Mouse (Mus musculus): ENCODE data around the gene Igf2bp2. TPM values are rescaled to one million over a fixed set of nuclear protein-coding genes. Genes with fewer than 3 reads are reported as not detected.
A peak's percentile ranks its signal among the peaks of the same experiment; 100 is the strongest.

The Igf2bp2 gene
- polyA plus RNA-seq, 1 experiment = 9.7 TPM

DNA sequence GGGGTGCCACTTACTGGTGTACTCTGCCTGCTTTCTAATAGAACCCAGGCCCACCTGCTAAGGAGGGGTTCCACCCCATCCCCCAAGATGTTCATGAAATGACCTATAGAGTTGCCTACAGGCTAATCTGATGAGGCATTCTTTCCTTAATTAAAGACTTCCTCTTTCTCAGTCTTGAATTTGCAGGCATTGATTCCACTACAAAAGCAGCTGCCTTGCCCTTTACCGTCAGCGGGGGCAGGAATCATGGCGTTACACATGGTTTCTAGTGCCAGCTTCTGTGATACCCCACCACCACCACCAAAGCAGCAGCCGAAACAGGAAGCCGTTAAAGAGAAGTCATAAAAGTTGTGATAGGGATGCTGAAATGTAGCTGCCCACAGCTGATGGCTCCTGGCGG, 47.0 kb downstream of the Igf2bp2 start:
- 74% methylated on average over 6 of the region's 6 CpGs for WGBS
- DNase-seq (ENCODE audit: low read depth, low spot score) = no peak

DNA sequence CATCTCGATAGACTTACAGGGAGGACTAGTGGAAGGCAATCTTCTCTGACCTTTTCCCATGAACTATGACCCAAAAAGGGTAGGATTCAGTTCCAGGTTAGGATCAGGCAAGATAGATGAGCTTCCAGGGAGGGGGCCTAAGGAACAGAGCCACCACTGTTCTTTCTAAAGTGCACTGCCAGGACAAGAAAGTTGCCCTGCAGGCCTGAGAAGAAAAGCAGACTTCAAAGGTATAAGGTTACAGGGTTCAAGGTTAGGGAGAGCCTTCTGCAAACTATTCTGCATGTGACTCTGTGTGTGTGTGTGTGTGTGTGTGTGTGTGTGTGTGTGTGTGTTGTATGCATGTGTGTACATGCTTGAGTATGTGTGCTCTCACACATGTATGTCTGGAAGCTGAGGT, 53.1 kb downstream of the Igf2bp2 start:
- WGBS = 66% methylated on average over 1 of the region's 1 CpGs
- DNase-seq (ENCODE audit: low read depth, low spot score) = no peak

DNA sequence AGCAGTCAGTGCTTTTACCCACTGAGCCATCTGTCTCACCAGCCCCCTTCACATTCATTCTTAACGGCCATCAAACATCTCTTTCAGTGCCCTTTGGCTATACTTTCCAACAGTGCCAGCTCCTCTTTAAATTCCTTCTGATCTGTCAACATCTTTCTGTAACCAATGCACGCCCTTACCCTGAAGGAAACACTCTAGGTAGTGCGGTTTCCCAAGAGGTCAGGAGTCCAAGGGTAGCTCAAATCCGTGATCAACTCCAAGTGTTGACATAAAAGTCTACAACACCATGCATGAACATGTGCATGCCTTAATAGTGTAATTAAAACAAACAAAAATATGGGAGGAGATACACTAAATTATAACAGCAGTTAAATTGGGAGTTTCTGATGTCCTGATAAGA, 53.9 kb downstream of the Igf2bp2 start:
- peak; percentile 42 for DNase-seq (ENCODE audit: low read depth, low spot score)
- 28% methylated on average over 4 of the region's 4 CpGs for WGBS

DNA sequence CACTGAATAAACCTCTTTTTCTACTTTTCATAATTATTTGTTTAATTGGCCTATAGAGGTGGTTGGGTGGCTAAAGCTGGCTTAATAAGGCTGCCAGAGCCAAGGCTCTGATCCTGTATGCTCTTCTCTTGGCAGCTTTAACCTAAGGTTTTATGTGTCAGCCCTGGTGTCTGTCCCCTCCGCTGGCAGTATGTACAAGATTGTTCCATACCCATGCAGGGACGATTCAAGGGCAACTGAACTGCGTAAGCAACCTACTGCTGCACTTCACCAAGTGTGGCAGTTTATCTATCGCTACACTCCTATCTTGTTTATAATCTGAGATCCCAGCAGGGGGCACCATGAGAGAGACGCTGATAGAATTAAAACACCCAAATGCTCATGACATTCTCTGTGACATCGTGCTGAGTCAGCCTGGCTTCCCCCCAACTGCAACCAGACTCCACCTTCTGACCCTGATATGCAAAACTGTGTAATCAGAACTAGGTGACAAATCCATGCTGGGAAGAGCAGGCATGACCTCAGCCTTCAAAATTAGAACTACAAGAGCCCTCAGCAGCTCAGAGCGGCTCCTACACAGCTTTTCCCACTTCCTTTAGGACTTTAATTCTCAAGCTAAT, 55.1 kb downstream of the Igf2bp2 start:
- 52% methylated on average over 7 of the region's 7 CpGs for WGBS
- DNase-seq (ENCODE audit: low read depth, low spot score) = no peak

DNA sequence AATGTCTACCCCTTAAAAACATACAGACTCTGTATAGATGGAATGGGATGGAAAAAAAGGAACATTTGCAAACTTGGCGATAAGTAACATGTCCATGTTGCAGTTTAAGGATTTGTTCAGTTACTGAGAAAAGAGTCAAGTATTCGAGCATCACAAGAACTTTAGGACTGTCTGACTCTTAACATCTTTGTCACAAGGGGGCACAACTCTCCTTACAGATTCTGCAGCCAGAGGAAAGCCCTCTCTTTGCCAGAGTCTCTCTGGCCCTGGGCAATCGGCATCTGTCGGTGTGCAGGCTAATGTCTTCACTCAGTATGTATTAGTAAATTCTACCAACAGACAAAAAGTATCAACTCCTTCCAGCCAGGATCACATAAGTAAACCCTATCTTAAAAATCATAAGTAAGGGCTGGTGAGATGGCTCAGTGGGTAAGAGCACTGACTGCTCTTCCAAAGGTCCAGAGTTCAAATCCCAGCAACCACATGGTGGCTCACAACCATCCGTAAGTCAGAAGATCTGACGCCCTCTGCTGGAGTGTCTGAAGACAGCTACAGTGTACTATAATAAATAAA, 57.0 kb downstream of the Igf2bp2 start:
- DNase-seq (ENCODE audit: low read depth, low spot score) = no peak
- WGBS = 79% methylated on average over 6 of the region's 6 CpGs

DNA sequence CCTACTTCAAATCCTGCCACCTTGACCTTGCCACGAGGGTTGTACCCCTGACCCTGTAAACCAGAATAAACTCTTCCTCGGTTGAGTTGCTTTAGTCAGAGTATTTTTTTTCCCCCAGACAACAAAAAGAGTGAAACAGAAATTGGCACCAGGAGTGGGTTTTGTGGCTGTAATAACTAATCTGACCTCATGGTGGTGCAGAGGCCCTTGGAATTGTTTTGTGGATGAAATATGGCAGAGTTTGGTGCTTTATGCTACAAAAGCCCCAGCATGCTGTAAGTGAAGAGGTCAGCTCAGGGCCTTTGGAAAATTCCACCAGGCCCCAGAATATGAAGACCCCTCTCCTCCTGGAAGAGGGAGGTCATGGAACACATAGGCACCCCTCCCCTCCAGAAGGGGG, 63.0 kb downstream of the Igf2bp2 start:
- DNase-seq (ENCODE audit: low read depth, low spot score) = no peak
- WGBS = 80% methylated on average over 2 of the region's 2 CpGs

DNA sequence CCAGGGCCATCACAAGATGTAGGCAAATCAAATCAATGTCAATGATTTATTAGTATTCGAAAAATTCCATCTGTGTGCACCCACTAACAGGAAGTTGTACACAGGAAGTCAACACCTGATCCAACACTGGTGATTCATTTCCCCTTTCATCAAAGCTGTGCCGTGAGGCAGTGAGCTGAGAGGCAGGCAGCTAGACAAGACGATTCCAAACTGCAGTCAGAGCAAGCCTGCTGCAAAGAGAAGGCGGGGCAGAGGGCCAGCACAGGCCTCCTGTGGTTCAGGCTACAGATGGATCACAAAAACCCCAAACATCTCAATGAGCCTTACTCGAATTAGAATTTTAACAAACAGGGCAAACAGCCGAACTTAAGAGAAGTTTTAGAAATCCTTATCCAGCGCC, 65.4 kb downstream of the Igf2bp2 start:
- DNase-seq (ENCODE audit: low read depth, low spot score) = no peak
- WGBS = 47% methylated on average over 7 of the region's 7 CpGs

DNA sequence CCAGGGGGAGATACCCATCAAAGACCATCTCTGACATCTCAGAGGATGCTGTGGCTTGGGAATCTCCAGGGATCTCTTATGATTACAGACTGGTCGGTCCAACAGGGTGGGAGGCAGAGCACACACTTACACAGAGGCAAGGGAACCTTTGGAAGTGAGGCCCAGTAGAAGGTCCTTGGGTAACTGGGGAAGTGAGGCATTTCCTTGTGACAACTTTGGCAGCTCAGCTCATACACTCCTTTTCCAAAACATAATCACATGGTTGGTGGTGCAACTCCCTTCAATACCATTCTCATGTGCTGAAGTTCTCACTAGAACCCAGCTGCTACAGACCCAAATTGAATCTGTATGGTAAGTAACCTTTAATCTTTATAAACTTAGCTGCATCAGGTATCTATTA, 67.3 kb downstream of the Igf2bp2 start:
- 85% methylated on average over 1 of the region's 1 CpGs for WGBS
- DNase-seq (ENCODE audit: low read depth, low spot score) = no peak

DNA sequence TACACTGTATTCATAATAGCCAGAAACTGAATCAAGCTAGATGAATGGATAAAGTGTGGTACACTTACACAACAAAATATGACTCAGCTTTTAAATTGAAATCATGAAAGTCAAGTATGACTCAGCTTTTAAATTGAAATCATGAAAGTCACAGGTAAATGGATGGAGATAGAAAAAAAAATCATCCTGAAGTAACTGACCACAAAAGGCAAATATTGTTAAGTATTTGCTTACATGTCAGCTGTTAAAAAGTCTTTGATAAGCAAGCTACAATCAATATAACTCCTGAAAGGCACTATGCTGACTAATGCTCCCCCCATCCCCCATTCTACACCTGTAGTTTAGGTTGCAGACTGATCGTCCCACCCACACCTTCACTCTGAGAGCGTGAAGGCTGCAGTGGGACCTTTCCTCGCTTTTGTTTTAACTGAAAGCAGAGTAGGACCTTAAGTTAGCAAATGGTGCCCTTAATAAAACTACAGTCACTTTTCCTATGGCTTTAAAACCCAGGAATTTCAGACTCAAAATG, 71.8 kb downstream of the Igf2bp2 start:
- WGBS = 81% methylated on average over 3 of the region's 3 CpGs
- no peak for DNase-seq (ENCODE audit: low read depth, low spot score)

DNA sequence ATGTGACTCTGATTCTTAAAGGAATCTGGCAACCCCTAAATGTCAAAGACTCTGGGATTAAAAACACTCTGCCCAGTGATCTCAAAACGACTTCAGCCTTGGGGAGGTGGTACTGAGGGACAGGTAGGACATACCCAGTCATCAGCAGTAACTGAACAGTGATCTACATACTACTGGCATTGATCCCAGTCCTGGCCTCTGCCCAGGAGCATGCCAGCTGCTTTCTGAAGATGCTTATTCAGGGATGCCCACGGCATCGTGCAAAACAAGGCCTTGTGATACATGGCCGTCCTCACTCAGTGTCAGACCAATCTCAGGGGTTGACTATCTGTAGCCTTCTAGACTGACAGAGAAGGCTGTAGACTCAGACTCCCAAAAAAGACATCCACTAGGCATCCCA, 77.7 kb downstream of the Igf2bp2 start:
- WGBS = 76% methylated on average over 4 of the region's 4 CpGs
- no peak for DNase-seq (ENCODE audit: low read depth, low spot score)

DNA sequence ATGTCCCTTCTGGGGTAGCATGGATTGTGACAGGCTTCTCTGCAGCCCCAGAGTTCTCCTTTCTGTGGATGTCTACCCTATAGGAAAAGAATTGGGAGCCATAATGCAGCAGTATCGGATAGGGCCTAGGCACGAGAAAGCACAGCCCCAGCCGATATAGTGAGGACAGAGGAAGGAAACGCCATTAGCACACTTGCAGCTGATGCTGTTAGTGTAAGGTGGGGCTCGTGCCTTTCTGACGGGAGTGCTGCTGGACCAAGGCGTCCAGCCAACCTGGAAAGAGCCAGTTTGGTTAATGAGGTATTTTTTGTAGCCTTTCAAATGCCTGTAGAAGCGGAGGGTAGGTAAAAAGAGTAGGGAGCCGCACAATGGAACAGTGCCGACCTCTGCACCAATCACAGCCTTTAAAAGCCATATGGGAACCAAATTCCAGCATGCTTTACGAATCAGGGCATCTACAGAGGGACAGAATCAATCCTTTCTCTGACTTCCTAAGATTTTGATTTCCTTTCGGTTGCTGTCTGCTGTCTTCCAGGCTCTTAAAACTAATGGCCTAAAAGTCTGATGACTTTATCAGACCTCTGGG, 82.9 kb downstream of the Igf2bp2 start:
- DNase-seq (ENCODE audit: low read depth, low spot score) = no peak
- WGBS = 78% methylated on average over 12 of the region's 12 CpGs

DNA sequence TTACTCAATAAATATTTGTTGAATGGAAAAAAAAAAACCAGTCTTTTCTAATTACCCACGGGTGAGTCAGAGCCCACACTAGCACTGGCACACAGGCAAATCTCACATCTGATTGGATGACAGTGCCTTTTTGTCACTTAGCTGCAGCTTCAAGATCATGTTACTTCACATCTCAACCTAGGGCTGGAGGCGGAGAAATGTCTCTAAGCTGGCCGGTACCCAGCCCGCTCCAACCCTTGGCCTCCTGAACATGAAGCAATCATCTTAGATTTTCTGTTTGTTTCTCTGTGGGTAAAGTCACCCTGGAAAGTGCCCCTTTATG, 86.5 kb downstream of the Igf2bp2 start:
- DNase-seq (ENCODE audit: low read depth, low spot score) = no peak

DNA sequence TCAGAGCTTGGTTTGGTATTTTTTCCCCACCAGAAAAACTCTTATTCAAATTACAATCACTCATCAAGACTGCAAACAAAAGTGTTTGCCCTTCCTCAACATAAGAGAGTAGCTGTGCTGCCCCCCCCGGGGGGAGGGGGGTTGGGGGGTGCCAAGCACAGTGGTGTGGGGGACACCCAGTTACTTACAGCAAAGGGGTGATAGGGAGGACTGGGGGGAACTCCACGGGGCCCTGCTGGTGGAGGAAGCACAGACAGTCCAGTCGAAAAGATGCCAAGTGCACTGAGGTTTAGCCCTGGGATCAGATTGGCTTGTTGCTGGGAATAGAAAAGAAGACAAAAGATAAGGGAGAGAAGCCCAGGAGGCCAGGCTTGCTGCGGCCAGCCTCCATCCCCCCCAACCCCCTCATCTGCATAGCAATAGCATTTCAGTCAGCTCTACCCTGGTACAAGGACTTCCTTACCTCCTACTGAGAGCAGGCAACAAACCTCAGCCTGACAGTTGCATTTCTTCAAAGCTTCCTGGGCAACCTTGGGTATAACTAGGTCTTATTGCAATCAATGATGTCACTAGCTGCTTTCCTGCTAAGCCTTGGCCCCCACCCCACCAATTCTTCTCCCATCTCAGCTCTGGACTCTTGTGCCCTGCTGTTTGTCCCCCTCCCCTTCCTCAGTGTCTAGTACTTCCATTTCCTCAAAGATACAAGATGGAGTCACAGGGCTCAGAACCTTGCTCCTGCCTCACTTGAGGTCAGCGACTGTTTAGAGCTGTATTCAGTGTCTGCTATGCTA, 87.1 kb downstream of the Igf2bp2 start:
- WGBS = 61% methylated on average over 5 of the region's 5 CpGs
- no peak for DNase-seq (ENCODE audit: low read depth, low spot score)

More for the DNA sequence above, 86.5 kb downstream of the Igf2bp2 start:
- WGBS = 55% methylated on average over 4 of the region's 4 CpGs

DNA sequence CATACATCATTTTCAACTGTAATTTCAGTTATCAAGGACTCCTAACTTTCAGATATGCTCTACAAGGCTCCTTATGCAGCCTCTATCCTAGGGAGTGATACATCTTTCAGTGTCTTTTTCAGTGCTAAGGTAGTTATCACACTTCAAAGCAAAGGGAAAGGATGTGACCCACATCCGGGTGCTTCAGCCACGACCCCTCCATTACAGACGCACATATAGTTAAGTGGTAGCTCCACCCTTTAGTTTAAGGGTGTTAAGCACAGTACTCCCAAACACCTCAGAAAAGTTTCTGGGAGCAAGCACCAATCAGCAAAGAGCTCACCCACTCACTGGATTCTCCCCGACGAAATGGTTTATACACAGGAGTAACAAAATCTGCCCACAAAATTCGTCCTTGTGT, 88.0 kb downstream of the Igf2bp2 start:
- no peak for DNase-seq (ENCODE audit: low read depth, low spot score)
- whole genome bisulfite sequencing = 75% methylated on average over 6 of the region's 6 CpGs

DNA sequence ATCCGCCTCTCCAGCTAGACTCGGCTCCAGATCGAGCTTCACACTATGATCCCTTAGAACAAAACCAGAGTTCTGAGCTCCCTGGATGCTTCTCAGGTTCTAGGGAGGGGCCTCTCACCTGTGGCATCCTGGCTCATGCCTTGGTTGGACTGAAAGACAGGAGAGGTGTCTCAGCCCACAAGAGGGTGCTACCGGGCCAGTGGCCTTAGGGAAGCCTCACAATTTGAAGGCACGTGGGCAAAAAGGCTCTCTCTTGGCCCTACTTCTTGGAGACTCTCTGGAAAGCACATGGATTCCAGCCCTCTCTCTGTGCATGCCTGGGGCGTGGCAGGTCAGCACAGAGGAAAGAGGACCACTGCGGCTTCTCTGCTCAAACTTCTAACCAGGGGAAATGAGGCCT, 91.7 kb downstream of the Igf2bp2 start:
- no peak for DNase-seq (ENCODE audit: low read depth, low spot score)
- 79% methylated on average over 7 of the region's 7 CpGs for WGBS

DNA sequence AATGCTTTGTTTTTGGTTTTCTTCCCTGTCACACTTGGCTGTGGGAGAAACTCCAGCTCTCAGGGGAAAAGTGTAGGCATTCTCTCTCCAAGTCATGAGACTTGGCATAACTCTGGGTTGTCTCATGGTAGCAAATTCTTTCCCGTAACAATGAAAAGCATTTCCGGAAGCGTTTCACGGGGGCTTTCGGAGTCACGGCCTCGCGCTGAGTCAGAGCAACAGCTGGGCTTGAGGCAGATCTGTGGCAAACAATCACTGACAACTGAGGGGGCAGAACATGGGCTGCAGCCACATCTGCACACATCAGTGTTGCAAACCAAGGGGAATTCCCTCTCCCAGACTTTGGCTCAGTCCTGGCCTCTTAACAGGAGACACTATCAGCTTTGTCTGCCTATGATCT, 95.7 kb downstream of the Igf2bp2 start:
- 76% methylated on average over 8 of the region's 8 CpGs for WGBS
- no peak for DNase-seq (ENCODE audit: low read depth, low spot score)

DNA sequence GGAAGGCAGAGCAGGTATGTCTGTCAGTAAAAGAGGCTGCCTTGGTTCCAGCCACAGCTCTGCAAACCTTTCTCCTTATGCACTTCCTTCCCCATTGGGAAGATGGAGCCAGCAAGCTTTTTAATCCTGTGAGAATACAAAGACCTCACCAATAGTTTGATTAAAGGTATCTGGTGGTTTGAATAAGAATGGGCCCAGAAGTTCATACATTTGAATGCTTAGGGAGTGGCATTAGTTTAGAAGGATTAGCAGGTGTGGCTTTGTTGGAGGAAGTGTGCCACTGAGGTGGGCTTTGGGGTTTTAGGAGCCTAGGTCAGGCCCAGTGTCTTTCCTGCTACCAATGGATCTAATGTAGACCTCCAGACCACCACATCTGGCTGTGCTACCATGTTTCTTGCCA, 97.6 kb downstream of the Igf2bp2 start:
- no peak for DNase-seq (ENCODE audit: low read depth, low spot score)

DNA sequence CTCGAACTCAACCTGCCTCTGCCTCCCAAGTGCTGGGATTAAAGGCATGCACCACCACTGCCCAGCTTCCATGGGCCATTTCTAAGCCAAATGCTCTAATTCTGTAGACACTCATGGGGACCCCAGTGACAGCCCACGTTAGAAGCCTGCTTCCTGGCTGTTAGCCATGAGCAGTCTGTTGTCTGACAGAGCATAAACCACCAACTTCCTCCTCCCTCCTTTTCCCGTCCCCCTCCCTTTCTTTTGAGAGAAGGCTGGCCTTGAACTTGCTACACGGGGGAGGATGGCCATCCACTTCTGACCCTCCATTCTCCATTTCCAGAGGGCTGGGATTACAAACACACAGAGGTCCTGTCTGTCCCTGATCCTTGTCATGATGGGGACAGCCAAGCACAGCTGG, 100.8 kb downstream of the Igf2bp2 start:
- DNase-seq (ENCODE audit: low read depth, low spot score) = no peak

DNA sequence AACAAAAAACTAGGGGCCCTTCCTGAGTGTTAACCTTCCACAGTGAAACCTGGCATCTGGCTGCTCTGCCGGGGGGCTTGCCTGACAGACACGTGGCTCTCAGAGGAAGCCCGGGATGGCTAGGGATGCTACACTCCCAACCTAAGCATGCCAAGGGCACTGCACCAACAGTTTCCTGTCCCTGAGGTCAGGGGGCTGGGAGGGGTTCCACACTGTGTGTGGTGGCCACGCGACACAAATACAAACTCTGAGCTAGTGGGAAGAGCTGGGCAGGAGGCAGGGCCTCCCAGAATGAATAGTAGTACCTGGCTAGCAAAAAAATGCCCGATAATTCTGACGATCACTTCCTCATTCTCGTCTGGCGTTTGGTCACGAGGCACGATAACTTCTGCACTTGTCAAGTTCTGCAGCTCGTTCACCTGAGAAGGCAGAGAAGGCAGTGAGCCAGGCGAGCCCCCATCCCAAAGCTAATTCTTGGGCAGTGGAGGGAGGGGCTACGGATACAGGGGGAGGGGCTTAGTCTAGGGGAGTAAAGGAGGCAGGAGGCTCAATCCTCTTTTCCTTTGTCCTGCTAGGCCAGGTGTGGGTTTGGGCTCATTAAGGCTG, 101.4 kb downstream of the Igf2bp2 start:
- no peak for DNase-seq (ENCODE audit: low read depth, low spot score)
- WGBS = 65% methylated on average over 14 of the region's 14 CpGs

More for the DNA sequence above, 100.8 kb downstream of the Igf2bp2 start:
- WGBS = 60% methylated on average over 4 of the region's 4 CpGs

DNA sequence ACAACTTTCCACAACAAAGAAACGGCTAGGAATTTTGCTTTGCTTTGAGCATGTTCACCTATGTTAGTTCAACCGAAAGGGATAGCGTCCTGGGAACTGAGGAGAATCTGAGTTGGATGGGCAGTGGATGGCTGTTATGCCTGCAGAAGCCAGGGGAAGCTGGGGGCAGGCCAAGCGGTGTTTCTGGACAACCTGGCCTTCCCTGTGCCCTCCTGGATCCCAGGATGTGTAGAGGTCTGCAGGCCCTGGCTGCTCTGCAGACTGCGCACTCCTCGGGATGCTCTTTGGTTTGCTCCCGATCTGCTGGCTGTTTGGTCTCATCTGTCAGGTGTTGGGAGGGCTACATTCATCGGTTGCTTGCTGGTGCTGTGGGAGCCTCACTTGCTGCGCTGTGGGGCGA, 102.7 kb downstream of the Igf2bp2 start:
- 93% methylated on average over 10 of the region's 10 CpGs for WGBS

More for the DNA sequence above, 102.7 kb downstream of the Igf2bp2 start:
- no peak for DNase-seq (ENCODE audit: low read depth, low spot score)
